In the genomic region with DNA sequence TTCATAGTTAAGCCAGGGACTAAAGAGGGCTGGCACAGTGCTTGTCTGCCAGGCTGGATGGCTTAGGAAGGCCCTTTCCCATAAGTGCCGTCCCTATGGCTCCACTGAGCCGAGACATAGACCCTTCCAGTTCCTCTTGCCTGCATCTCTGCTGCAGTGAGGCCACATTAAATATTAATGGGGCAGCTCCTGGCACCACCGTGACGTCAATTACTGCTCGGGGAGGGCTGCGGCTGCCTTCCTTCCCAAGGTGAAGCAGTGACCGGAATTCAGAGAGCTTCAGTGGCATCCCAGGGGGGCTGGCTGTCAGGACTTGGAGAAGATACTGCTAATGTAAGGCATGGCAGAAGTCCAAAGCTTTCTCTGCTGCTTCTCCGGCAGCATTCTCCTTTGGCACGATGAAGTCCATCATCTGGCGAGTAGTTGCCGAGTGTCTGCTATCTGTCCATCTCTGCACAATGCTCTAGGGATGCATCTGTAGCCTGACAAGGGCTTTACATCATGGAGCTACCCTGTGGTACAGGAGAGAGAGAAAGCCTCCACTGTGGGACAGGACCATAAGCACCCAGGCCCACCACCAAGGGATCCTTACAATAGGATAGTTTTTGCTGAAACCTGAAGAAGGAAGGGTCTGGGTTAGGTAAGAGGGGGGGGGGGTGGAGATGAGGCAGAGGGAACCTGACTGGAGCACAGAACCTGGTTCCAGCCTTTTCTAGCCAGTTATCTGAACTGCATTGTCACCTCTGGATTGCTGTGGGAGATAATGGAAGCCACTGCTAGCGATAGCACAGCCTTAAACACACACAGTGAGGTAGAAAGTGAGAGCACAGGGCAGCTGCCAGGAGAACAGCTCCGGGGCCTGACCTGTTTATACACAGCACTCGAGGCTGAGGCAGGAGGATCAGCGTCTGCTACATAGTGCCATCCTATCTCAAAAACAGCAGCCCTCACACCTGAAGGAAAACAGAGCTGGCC, we compare ENCODE assay signal across 8 mouse cellular contexts. TPM values are rescaled to one million over a fixed set of nuclear protein-coding genes. Genes with fewer than 3 reads are reported as not detected.
A peak's percentile ranks its signal among the peaks of the same experiment; 100 is the strongest.
DNase-seq lines count a peak whose midpoint lies in the region; ATAC-seq lines count a peak whose summit lies in the region.

No protein-coding gene starts in this region.

- peak overlapping the region; percentile 49 for H3K27ac ChIP-seq in forebrain, embryonic 15.5 days (replicated peaks)
- peak overlapping the region; percentile 83 for H3K27ac ChIP-seq in midbrain, embryonic 10.5 days (replicated peaks)
- H3K27ac ChIP-seq in liver, embryonic 12.5 days: no peak overlapping the region

- H3K27me3 ChIP-seq in forebrain, embryonic 15.5 days: no peaks in the 10 kb centered on the region
- peaks cover 5% of the 10 kb centered on the region; the same call in 1 of the 2 replicates for H3K27me3 ChIP-seq in midbrain, embryonic 10.5 days (ENCODE audit: low read depth, poor library complexity, severe bottlenecking)
- H3K27me3 ChIP-seq in liver, embryonic 12.5 days (replicated peaks): peaks cover 25% of the 10 kb centered on the region

- WGBS in forebrain, embryonic 15.5 days: 27% methylated on average over 15 of the region's 15 CpGs
- 38% methylated on average over 15 of the region's 15 CpGs for WGBS in midbrain, embryonic 10.5 days
- 67% methylated on average over 15 of the region's 15 CpGs for WGBS in liver, embryonic 12.5 days (ENCODE audit: insufficient replicate concordance)

- H3K9ac ChIP-seq in forebrain, embryonic 15.5 days (replicated peaks): peak overlapping the region; percentile 9; the same call in 1 of the 2 replicates
- H3K9ac ChIP-seq in liver, embryonic 12.5 days: no peak overlapping the region

- H3K4me3 ChIP-seq in forebrain, embryonic 15.5 days: no peak overlapping the region
- peak overlapping the region; percentile 35 for H3K4me3 ChIP-seq in midbrain, embryonic 10.5 days
- no peak overlapping the region for H3K4me3 ChIP-seq in liver, embryonic 12.5 days

- no peaks in the 10 kb centered on the region for H3K9me3 ChIP-seq in forebrain, embryonic 15.5 days
- H3K9me3 ChIP-seq in midbrain, embryonic 10.5 days (replicated peaks): no peaks in the 10 kb centered on the region
- no peaks in the 10 kb centered on the region for H3K9me3 ChIP-seq in liver, embryonic 12.5 days (replicated peaks)

- peak overlapping the region; percentile 32 for H3K4me2 ChIP-seq in forebrain, embryonic 15.5 days (replicated peaks)
- no peak overlapping the region for H3K4me2 ChIP-seq in liver, embryonic 12.5 days

- peaks cover 25% of the 10 kb centered on the region for H3K4me1 ChIP-seq in forebrain, embryonic 15.5 days
- peaks cover 33% of the 10 kb centered on the region for H3K4me1 ChIP-seq in midbrain, embryonic 10.5 days
- peaks cover 33% of the 10 kb centered on the region for H3K4me1 ChIP-seq in liver, embryonic 12.5 days

- peak; percentile 46 to 50 for DNase-seq in adrenal gland, postnatal 36 days
- no peak for DNase-seq in adrenal gland, postnatal 25 days
- peak; percentile 45 for DNase-seq in midbrain, embryonic 10.5 days (ENCODE audit: low spot score)
- no peak for DNase-seq in urinary bladder, postnatal 10 days (ENCODE audit: low spot score)
- DNase-seq in lung, adult 18-20 months: no peak

- ATAC-seq in cerebellum, adult (ENCODE audit: insufficient number of reproducible peaks, low FRiP score, low TSS enrichment): peak; percentile 51; the same call in 1 of the 2 replicates
- ATAC-seq in forebrain, embryonic 15.5 days (replicated peaks): peak; percentile 55
- ATAC-seq in liver, embryonic 12.5 days: no peak

- no peaks in the 10 kb centered on the region for H3K36me3 ChIP-seq in forebrain, embryonic 15.5 days
- H3K36me3 ChIP-seq in midbrain, embryonic 10.5 days: no peaks in the 10 kb centered on the region
- no peaks in the 10 kb centered on the region for H3K36me3 ChIP-seq in liver, embryonic 12.5 days

RNA-seq across cellular contexts. Expression of gene Ywhah, which starts 7.2 kb away (rescaled TPM):
- total RNA-seq in adrenal gland, postnatal 36 days (2021): 100 to 1,000 TPM; 169 to 179 TPM
- total RNA-seq in adrenal gland, postnatal 25 days (2021): 201 and 209 TPM in 2 replicates
- polyA plus RNA-seq in forebrain, embryonic 15.5 days (2015; fragmentation: Nextera tagmentation; extraction: Ambion mirVana): 569 and 595 TPM in 2 replicates
- 457 and 467 TPM in 2 replicates for polyA plus RNA-seq in midbrain, embryonic 10.5 days (2016; fragmentation: Nextera tagmentation; extraction: Ambion mirVana)
- polyA plus RNA-seq in liver, embryonic 12.5 days (2016; fragmentation: Nextera tagmentation; extraction: Ambion mirVana): 282 and 294 TPM in 2 replicates

Comparison
In these comparisons a context has a peak if more than half of its experiments do, and no peak if none do; other contexts are left out.
1. DNase-seq: peak in adrenal gland, postnatal 36 days (2 of 2) and midbrain, embryonic 10.5 days (single experiment); none in adrenal gland, postnatal 25 days (single experiment), urinary bladder, postnatal 10 days (single experiment) and lung, adult 18-20 months (0 of 2).